Mouse (Mus musculus) brain, embryonic 14.5 days (tissue): ENCODE data around the gene Pcsk4.

Source experiments
- CTCF ChIP-seq: fragments of 200-500 bp; IDR thresholded peaks from 2 replicates; pipeline ENCODE4 v1.5.1; 2012; ENCODE audit warnings: inconsistent platforms, mild to moderate bottlenecking, moderate library complexity, borderline replicate concordance; ENCODE audit not compliant: insufficient read depth, insufficient read length; ENCODE audit errors: extremely low read depth
- POLR2A ChIP-seq: fragments of 200-500 bp; IDR thresholded peaks from 2 replicates; pipeline ENCODE4 v1.6.1; 2012; ENCODE audit warnings: mild to moderate bottlenecking, inconsistent platforms, borderline replicate concordance; ENCODE audit not compliant: poor library complexity, insufficient read depth, insufficient read length, severe bottlenecking; ENCODE audit errors: extremely low read depth

DNA sequence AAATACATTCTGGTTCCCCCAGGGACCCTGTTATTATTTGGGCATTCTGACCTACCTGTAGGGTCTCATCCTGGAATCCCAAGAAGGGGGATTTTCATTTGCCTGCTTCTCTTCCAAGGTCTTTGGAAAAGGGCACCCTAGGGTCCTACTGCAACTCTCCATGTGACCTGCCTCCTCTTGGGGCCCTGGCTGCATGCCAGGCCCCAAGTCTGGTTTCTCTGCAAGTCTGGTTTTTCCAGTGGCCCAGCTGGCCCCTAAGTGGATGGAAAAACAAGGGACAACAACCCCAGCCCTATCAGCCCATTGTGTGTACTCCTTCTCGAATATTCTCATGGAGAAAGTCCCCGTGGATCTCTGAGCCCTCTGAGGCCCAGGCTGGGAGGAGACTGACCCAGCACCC is 1.6 kb upstream of the Pcsk4 start:
- TF ChIP-seq CTCF (no peak), POLR2A (no peak)
